Mouse (Mus musculus): Measurements from ENCODE around the gene Rrh.
"Not testable (repeated sequence)": the region's sequence is repeated elsewhere in the genome, so short reads cannot be mapped to it uniquely, and the experiment has no call there.

The Rrh gene

GRCm38 (mm10) chr3:129782746-129783145, 39.6 kb downstream of the Rrh start:
- DNase-seq (ENCODE audit: low spot score in 2 of 2): no peak

- no peak for DNase-seq (ENCODE audit: low spot score in 2 of 2)
Observed at GRCm38 (mm10) chr3:129781435-129781834, 41.0 kb downstream of the Rrh start.

GRCm38 (mm10) chr3:129771210-129771609, 51.2 kb downstream of the Rrh start:
- DNase-seq (ENCODE audit: low spot score in 2 of 2): no peak

- no peak for DNase-seq (ENCODE audit: low spot score in 2 of 2)
Observed at GRCm38 (mm10) chr3:129766971-129767794, 55.2 kb downstream of the Rrh start.

- no peak for DNase-seq (ENCODE audit: low spot score in 2 of 2)
Observed at GRCm38 (mm10) chr3:129766106-129766505, 56.3 kb downstream of the Rrh start.

DNA sequence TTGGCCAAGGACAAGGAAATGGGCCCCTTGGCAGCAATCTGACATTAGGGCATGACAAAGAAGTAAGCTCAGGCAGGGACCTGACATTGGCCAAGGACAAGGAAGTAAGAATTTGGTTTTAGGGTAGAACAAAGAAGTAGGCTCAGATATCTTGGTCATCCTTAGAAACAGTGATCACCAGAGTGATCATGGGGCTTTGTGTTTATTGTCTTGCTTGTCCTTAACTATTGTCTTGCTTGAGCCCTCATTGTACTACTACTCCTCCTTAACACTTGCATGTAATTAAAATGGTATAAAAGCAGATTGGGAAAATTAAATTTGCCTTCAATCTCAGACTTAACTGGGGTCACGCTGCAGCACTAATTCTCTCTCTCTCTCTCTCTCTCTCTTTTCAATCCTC, 64.8 kb downstream of the Rrh start:
- not testable (repeated sequence) for DNase-seq (ENCODE audit: low spot score in 2 of 2)

GRCm38 (mm10) chr3:129754650-129755604, 67.5 kb downstream of the Rrh start, which contains the start of gene Egf:
TSS of gene Egf (minus strand) at chr3:129755316.
- no peak for DNase-seq (ENCODE audit: low spot score in 2 of 2)

Measured in right cerebral cortex, postnatal 36 days (tissue).